Mouse (Mus musculus) MEL (cell line): Measurements from ENCODE around the gene Fnbp1.

ENCODE experiments used
- BHLHE40 ChIP-seq: IDR thresholded peaks from 2 replicates; pipeline ENCODE4 v1.6.1; 2012; ENCODE audit warnings: low read depth, mild to moderate bottlenecking, inconsistent platforms, low read length, improper control_type of control experiment, borderline replicate concordance
- EP300 ChIP-seq, 2 experiments: IDR thresholded peaks; 2 replicates each; pipeline ENCODE4 v1.6.1; 2011; ENCODE audit warnings: improper control_type of control experiment in 2 of 2, low read length in 2 of 2, low read depth in 1 of 2, mild to moderate bottlenecking in 1 of 2
- MAFK ChIP-seq: IDR thresholded peaks from 2 replicates; pipeline ENCODE4 v1.6.1; 2011; ENCODE audit warnings: low read depth, mild to moderate bottlenecking, low read length, improper control_type of control experiment, borderline replicate concordance
- POLR2A ChIP-seq, 2 experiments: IDR thresholded peaks; 2 replicates each; pipeline ENCODE4 v1.6.1; 2011 to 2012; ENCODE audit warnings: low read length in 2 of 2, mild to moderate bottlenecking in 2 of 2, control low read depth in 1 of 2, improper control_type of control experiment in 1 of 2, low read depth in 1 of 2, moderate library complexity in 1 of 2; ENCODE audit not compliant: control insufficient read depth in 1 of 2, insufficient read depth in 1 of 2, poor library complexity in 1 of 2
- POLR2AphosphoS2 ChIP-seq: IDR thresholded peaks from 2 replicates; pipeline ENCODE4 v1.6.1; 2011; ENCODE audit warnings: low read length, improper control_type of control experiment
- USF1 ChIP-seq: IDR thresholded peaks from 2 replicates; pipeline ENCODE4 v1.6.1; 2014; ENCODE audit warnings: low read depth, mild to moderate bottlenecking, inconsistent platforms, low read length, improper control_type of control experiment, moderate library complexity

DNA sequence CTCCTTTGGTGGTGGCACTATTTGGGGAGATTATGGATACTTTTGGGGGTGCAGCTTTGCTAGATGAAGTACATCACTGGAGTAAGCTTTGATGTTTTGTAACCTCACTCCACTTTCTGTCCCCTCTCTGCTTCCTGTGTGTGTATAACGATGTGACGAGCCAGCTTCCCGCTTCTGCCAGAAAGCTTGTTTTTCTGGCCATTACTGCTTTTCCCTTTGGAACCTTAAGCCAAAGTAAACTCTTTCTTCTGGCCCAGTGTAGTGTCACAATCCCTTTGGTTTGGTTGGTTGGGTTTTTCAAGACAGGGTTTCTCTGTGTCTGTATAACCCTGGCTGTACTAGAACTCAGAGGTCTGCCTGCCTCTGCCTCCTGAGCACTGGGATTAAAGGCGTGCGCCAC, 19.0 kb downstream of the Fnbp1 start:
- no peak for TF ChIP-seq POLR2AphosphoS2
- no peak for TF ChIP-seq EP300 (IDR thresholded peaks at IDR 0.05; ENCODE audit: low read depth in 1 of 2, low read length in 2 of 2)
- no peak for TF ChIP-seq BHLHE40
- no peak for TF ChIP-seq POLR2A (IDR thresholded peaks at IDR 0.05; ENCODE audit: control insufficient read depth in 1 of 2, insufficient read depth in 1 of 2, low read depth in 1 of 2, low read length in 2 of 2, poor library complexity in 1 of 2)
- TF ChIP-seq MAFK, result no peak
- no peak for TF ChIP-seq USF1
